Mouse (Mus musculus) frontal cortex, adult 2 months (tissue): ENCODE results near the gene Lrrc43. TPM values are rescaled to one million over a fixed set of nuclear protein-coding genes. Genes with fewer than 3 reads are reported as not detected.
A peak's percentile ranks its signal among the peaks of the same experiment; 100 is the strongest.
"Not testable (repeated sequence)": the region's sequence is repeated elsewhere in the genome, so short reads cannot be mapped to it uniquely, and the experiment has no call there.

Experiments
- DNase-seq, 2 experiments: peaks; one replicate each; pipeline ENCODE4 v3.0.0; 2022; ENCODE audit warnings: low spot score in 1 of 2; ENCODE audit errors: extremely low spot score in 1 of 2
- polyA plus RNA-seq: library from polyadenylated mRNA; depleted of rRNA; stranded (reverse); fragments of >200 nt; gene quantifications from 2 replicates; pipeline ENCODE4 v1.2.3, GENCODE M21; 2012; rRNA removed

Lrrc43 gene
- 0.65 and 0.90 TPM in 2 replicates for polyA plus RNA-seq

DNA sequence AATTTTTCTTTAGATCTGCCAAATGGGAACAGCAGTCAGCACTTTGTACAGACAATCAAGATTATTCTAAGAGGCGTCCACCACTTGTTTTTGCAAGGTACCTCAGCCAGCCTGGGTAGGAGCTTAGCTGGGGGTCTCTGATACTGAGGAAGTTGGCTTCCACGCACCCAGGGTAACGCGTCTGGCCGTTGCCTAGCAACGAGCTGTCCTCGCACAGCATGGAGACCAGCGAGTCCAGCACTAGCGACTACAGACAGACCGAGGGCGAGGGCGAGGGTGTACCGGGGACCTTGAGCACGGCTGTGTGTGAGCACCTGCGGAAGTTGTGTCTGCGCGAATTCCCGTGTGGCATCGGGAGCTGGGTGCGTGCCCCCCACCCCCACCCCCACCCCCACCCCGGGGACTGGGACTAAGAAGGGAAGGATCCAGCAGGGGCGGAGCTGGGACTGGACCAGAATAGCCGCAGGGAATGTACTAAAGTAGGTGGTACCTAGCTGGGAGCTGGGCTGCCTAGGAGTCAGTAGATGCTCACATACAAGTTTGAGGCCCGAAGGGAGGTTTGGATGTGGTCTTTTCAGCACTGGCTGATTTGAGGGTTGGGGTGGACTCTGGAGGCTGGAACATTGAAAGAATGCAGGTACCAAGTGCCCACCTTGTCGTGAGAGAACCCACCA lies at the start of gene Lrrc43, which contains the start of gene Il31:
Gene Lrrc43, plus strand, starts transcription at position 194 of the 674 bp plus-strand sequence.
Gene Il31, minus strand, starts transcription at position 378 of the 674 bp plus-strand sequence.
- no peak for DNase-seq

GRCm38 (mm10) chr5:123439312-123439711 lies 49.8 kb upstream of the Lrrc43 start:
- no peak for DNase-seq

GRCm38 (mm10) chr5:123439941-123440340 lies 49.2 kb upstream of the Lrrc43 start:
- DNase-seq = peak in 1 of 2 experiments; percentile 42

GRCm38 (mm10) chr5:123440664-123441063 lies 48.4 kb upstream of the Lrrc43 start:
- peak in 1 of 2 experiments; percentile 45 for DNase-seq

DNA sequence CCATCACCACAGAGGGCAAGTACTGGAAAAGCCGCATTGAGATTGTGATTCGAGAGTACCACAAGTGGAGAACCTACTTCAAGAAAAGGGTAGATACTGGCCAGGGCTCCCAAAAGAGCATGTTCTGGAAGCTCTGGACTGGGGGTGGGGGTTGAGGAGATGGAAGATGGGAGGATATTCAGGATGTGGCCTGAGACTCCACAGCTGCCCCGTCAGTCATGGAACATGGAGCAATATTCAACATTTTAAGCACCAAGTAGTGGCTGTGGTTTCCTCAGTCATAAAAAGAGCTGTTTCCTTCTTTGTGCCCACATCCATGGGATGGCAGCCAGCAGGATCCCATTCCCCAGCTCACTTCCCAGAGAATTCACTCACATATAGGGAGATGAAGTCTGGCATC lies 46.8 kb upstream of the Lrrc43 start:
- no peak for DNase-seq

GRCm38 (mm10) chr5:123444069-123444468 lies 45.0 kb upstream of the Lrrc43 start:
- DNase-seq = peak; percentile 28 to 87

- DNase-seq = no peak
Measured at GRCm38 (mm10) chr5:123444849-123445334, 44.2 kb upstream of the Lrrc43 start.

DNA sequence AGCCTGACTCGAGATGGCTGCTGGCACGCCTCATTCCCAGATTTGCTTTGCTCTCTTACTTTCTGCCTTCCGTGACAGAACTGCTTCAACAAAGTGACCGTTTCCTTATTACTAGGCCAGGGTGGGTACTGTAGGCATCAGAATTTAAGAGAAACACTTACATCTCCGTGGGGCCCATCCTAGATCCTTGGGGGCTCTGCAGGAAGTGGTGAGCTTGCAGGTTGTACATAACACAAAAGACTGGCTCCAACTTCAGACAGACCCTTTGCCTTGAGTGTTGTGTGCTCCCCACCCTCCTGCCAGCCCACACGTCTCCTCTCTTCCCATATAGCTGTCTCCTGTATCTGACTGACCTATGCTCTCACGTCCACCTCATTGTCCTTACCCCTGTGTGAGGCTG lies 37.2 kb upstream of the Lrrc43 start:
- DNase-seq = no peak

DNA sequence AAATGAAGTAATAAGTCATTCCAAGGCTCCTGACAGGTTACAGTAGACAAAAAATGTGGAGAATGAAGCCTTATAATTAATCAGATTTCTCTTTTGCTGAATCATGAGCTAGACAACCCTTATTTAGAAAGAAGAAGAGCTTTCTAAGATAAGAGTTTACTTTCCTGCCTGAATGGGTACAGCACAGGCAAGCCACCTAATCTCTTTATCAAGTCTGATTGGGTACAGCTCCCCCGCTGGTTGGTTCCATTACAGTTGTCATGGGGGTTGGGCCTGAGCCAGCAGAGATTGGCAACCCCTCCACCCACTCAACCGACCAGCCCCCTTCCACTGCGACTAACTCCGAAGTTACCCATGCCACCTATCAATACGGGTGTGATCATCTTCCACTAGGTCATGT lies 27.7 kb upstream of the Lrrc43 start:
- DNase-seq = no peak

- DNase-seq = no peak
Measured at GRCm38 (mm10) chr5:123464638-123465037, 24.5 kb upstream of the Lrrc43 start.

GRCm38 (mm10) chr5:123470784-123471400 lies 18.2 kb upstream of the Lrrc43 start:
- no peak for DNase-seq

- peak in 1 of 2 experiments; percentile 3 for DNase-seq
Measured at GRCm38 (mm10) chr5:123473817-123474216, 15.3 kb upstream of the Lrrc43 start.

GRCm38 (mm10) chr5:123487659-123488395 lies 1.3 kb upstream of the Lrrc43 start:
- no peak for DNase-seq

GRCm38 (mm10) chr5:123489935-123490334 lies 830 bp downstream of the Lrrc43 start:
- no peak for DNase-seq

DNA sequence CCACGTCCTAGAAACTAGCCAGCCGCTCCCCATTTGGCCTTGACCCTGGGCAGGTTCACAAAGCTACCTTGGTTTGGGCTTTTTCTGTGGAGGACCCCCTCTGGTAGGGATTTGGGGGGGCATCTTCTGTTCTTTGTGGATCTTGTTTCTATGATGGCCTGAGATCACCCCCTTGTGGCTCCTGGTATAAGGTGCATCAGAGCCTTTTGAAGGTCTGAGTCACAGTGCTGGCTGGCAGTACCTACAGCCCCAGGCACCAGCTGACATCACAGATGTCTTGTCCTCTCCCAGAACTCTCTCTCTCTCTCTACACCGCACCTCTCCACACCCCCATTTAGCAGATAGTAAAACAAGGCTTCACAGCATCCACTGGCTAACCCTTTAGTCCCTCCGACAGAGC lies 10.6 kb downstream of the Lrrc43 start:
- peak in 1 of 2 experiments; percentile 69 for DNase-seq

DNA sequence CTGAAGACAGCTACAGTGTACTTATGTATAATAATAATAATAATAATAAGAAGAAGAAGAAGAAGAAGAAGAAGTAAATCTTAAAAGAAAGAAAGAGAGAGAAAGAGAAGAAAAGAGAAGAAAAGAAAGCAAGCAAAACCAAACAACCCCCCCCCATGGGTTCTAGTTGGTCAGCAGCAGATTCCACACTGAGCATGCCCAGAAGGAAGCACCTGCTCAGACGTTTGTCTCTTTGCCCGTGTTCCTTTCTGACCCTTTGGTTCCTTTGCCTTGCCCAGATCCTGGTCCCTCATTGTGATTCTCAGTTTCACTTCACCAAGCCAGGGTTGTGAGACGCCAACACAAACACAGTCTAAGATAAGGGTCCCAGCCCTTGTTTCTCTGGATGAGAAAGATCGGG lies 12.9 kb downstream of the Lrrc43 start:
- no peak for DNase-seq

GRCm38 (mm10) chr5:123507936-123508723 lies 19.0 kb downstream of the Lrrc43 start:
- DNase-seq = peak; percentile 55 to 81

DNA sequence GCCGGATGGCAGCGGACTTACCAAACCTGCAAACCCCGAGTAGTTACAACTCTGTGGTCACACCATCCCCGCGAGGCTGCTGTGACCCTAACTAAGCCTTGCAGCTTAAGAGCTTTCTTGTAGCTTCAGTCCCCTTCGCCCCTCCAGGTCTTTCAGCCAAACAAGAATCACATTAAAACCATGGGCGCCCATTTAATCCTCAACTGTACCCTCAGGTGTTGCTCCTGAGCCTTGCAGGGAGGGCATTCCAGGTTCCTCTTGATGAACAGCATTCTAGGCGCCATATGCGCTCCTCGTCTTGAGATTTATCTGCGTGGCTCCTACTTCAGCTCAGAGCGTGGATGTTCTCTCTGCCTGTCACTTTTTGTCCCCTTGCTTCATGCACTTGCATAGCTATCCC lies 19.8 kb downstream of the Lrrc43 start:
- DNase-seq = no peak

DNA sequence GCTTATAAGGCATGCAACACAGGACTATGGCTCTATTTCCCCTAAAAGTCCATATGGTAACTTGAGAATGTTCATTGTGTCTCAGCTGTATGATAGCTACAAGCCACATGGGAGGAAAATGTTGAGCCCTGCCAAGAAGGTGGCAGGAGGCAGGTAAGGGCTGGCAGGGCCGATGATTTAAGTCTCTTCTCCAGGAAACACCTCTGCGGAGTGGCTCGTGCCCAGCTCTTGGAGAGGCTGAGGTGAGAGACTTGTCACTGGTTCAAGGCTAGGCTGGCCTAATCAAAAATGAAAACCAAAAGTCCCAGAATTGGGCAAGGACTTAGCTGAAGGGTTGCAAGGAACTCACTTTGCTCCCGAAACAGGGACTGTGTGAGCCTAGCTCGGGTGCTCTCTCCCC lies 21.1 kb downstream of the Lrrc43 start, which contains the start of gene B3gnt4:
Gene B3gnt4, plus strand, starts transcription at position 301 of the 400 bp plus-strand sequence.
- DNase-seq = no peak

DNA sequence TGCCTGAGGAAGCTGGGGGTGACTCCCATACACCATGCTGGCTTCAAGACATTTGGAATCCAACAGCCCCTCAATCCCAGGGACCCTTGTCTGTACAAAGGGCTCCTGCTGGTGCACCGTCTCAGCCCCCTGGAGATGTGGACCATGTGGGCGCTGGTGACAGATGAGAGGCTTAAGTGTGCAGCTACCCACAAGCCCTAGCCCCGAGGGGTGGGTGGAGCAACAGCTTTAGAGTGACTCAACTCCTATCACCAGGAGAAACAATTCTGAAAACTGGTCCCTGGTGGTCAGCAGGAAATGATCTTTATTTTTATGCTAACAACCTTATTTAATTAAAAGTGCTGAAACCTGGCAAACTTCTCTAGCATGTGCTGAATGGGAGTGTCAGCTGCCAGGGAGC lies 22.3 kb downstream of the Lrrc43 start:
- DNase-seq = not testable (repeated sequence)
